Mouse (Mus musculus) hindbrain, embryonic 14.5 days (tissue): ENCODE measurements at regions not wholly inside any gene's neighbourhood (a gene's known extent, or its start where the extent isn't known, plus 50 kb on each side); places are given as distances from the start of the nearest gene placed in this dataset.

Experiments used
- ATAC-seq: fragments of 200-750 bp; cut with Nextera tagmentation; 2 replicates; pipeline ENCODE4 v1.8.0; 2017; ENCODE audit warnings: moderate number of reproducible peaks, mild to moderate bottlenecking, moderate TSS enrichment, moderate library complexity; ENCODE audit not compliant: low FRiP score
- DNase-seq: peaks from one replicate; pipeline ENCODE4 v3.0.0-alpha.2; 2015; ENCODE audit warnings: low spot score
- H3K27ac ChIP-seq: fragments of 300-500 bp; sonication (generic); 2 replicates; pipeline ENCODE4 v1.5.1; 2014; ENCODE audit warnings: mild to moderate bottlenecking, moderate library complexity
- H3K27me3 ChIP-seq: fragments of 300-500 bp; sonication (generic); 2 replicates; pipeline ENCODE4 v1.6.1; 2014; ENCODE audit warnings: mild to moderate bottlenecking, low read length, mixed read lengths; ENCODE audit not compliant: control insufficient read depth, insufficient read depth
- H3K36me3 ChIP-seq: fragments of 300-500 bp; sonication (generic); replicated peaks from 2 replicates; pipeline ENCODE4 v1.6.1; 2014; ENCODE audit not compliant: control insufficient read depth, insufficient read depth
- H3K4me1 ChIP-seq: fragments of 300-500 bp; sonication (generic); replicated peaks from 2 replicates; pipeline ENCODE4 v1.6.1; 2014; ENCODE audit warnings: antibody characterized with exemption, low read length, mixed read lengths; ENCODE audit not compliant: control insufficient read depth, insufficient read depth
- H3K4me2 ChIP-seq: fragments of 300-500 bp; sonication (generic); replicated peaks from 2 replicates; pipeline ENCODE4 v1.6.1; 2014; ENCODE audit warnings: mild to moderate bottlenecking, moderate library complexity
- H3K4me3 ChIP-seq: fragments of 300-500 bp; sonication (generic); replicated peaks from 2 replicates; pipeline ENCODE4 v1.5.1; 2014; ENCODE audit warnings: mild to moderate bottlenecking, low read length
- H3K9ac ChIP-seq: fragments of 300-500 bp; sonication (generic); 2 replicates; pipeline ENCODE4 v1.6.1; 2014
- H3K9me3 ChIP-seq: fragments of 300-500 bp; sonication (generic); 2 replicates; pipeline ENCODE4 v1.6.1; 2016; ENCODE audit warnings: low read length; ENCODE audit not compliant: control insufficient read depth
- WGBS: fragments of 180-500 bp; shearing (Covaris S2); extraction: QIAGEN DNeasy Blood & Tissue Kit; methylation state at CpG from one replicate; pipeline ENCODE4 v1.1.7; 2014; 5-methylcytosine and 5-hydroxymethylcytosine counted together

DNA sequence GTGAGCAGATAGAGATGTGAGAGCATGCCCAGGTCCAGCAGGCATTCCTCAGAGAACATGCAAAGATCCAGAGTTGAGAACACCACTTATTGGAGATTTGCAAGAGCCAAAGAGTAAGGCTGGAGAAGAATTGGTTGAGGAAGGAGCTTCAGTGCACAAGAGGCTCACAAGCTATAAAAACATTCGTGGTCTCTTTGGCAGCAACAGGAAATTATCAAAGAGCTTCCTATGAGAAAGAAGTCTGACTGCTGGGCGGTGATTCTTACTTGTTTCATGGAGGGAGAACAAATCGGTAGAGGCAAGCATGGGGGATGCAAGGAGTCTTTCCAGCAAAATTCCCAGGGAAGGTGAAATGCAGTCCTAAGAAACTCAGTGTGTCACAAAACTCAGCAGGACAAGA is 83.0 kb upstream of the Dph5 start:
- no peak overlapping the region for H3K4me3 ChIP-seq
- no peaks in the 10 kb centered on the region for H3K36me3 ChIP-seq
- no peak overlapping the region for H3K9ac ChIP-seq
- H3K27ac ChIP-seq = no peak overlapping the region
- H3K4me2 ChIP-seq = no peak overlapping the region
- H3K27me3 ChIP-seq = no peaks in the 10 kb centered on the region
- WGBS = 78% methylated on average over 3 of the region's 3 CpGs
- DNase-seq (no peak), ATAC-seq (no peak)
- no peaks in the 10 kb centered on the region for H3K9me3 ChIP-seq
- no peaks in the 10 kb centered on the region for H3K4me1 ChIP-seq

DNA sequence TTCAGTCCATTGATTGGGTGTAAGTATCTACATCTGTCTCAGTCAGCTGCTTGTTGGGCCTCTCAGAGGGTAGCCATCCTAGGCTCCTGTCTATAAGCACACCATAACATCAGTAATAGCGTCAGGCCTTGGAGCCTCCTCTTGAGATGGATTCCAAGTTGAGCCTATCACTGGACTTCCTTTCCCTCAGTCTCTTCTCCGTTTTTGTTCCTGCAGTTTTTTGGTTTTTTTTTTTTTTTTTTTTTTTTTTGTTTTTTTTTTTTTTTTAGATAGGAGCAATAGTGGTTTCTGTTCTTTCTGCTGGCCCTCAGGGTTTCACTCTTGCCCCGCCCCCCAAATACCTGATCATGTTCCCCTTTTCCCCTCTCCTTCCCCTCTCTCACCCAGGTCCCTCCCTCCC is 80.6 kb upstream of the Dph5 start:
- ATAC-seq (no peak), DNase-seq (no peak)
- WGBS = 78% methylated on average over 3 of the region's 3 CpGs
- Histone ChIP-seq H3K27me3 (no peaks in the 10 kb centered on the region), H3K36me3 (no peaks in the 10 kb centered on the region), H3K4me1 (no peaks in the 10 kb centered on the region), H3K9ac (no peak overlapping the region), H3K4me2 (no peak overlapping the region), H3K4me3 (no peak overlapping the region), H3K9me3 (no peaks in the 10 kb centered on the region), H3K27ac (no peak overlapping the region)

DNA sequence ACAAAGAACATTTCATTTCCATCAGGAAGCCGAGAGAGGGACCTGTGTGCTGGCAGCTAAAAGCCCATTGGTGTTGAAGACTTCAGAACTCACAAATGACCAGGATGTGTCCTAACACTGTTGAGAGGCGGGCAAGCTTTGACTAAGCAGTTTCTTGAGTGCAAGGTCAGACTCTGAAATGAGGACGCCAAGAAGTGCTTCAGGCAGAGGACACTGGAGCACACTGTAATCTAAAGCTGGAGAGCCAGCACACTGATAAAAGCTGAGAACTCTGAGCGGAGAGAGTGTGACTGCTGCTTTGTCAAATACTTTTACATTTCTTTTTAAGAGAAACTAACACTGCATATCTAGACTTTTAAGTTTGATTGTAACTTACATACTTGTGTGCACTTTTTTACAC is 72.5 kb upstream of the Dph5 start:
- WGBS = 83% methylated on average over 4 of the region's 4 CpGs
- Histone ChIP-seq H3K4me3 (no peak overlapping the region), H3K27me3 (no peaks in the 10 kb centered on the region), H3K4me1 (no peaks in the 10 kb centered on the region), H3K9ac (no peak overlapping the region), H3K36me3 (no peaks in the 10 kb centered on the region), H3K4me2 (no peak overlapping the region), H3K27ac (no peak overlapping the region), H3K9me3 (no peaks in the 10 kb centered on the region)
- DNase-seq = no peak
- no peak for ATAC-seq

DNA sequence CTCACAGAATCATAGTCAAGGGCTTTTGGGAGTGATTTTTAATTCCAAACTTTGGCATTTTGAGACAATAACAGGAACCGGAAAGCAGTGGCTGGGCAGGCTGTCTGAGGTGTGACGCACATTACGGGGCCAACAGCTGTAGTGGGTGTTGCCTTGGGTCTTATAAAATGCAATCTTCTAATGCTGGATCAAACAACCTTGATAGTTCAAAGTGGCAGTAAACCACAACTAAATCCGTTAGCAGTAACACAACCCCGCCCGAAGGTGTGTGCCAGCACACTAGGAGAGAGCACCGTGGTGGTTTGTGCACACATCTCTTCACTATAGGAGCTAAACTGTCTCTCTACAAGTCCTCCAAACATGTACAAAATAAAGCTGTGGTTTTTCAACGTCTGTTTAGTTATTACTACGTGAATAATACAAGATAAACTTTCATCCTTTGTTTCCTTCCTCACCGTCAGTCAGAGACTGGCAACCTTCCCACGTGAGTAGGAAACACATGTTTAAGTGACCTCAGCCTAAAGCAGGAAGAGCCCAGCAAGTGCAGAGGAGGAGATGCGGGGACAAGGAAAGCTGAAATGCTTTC is 72.0 kb upstream of the Dph5 start:
- H3K4me2 ChIP-seq = no peak overlapping the region
- no peaks in the 10 kb centered on the region for H3K9me3 ChIP-seq
- H3K36me3 ChIP-seq = no peaks in the 10 kb centered on the region
- H3K9ac ChIP-seq = no peak overlapping the region
- DNase-seq = no peak
- H3K27me3 ChIP-seq = no peaks in the 10 kb centered on the region
- H3K4me1 ChIP-seq = no peaks in the 10 kb centered on the region
- no peak overlapping the region for H3K4me3 ChIP-seq
- 83% methylated on average over 12 of the region's 12 CpGs for WGBS
- ATAC-seq = no peak
- no peak overlapping the region for H3K27ac ChIP-seq

- no peaks in the 10 kb centered on the region for H3K4me1 ChIP-seq
- ATAC-seq = no peak
- H3K27me3 ChIP-seq = no peaks in the 10 kb centered on the region
- no peak overlapping the region for H3K9ac ChIP-seq
- no peak overlapping the region for H3K27ac ChIP-seq
- H3K36me3 ChIP-seq = no peaks in the 10 kb centered on the region
- H3K9me3 ChIP-seq = no peaks in the 10 kb centered on the region
- WGBS = 93% methylated on average over 6 of the region's 6 CpGs
- DNase-seq = no peak
- H3K4me2 ChIP-seq = no peak overlapping the region
- H3K4me3 ChIP-seq = no peak overlapping the region
These were observed 71.1 kb upstream of the Dph5 start for GRCm38 (mm10) chr3:115816328-115817160.

DNA sequence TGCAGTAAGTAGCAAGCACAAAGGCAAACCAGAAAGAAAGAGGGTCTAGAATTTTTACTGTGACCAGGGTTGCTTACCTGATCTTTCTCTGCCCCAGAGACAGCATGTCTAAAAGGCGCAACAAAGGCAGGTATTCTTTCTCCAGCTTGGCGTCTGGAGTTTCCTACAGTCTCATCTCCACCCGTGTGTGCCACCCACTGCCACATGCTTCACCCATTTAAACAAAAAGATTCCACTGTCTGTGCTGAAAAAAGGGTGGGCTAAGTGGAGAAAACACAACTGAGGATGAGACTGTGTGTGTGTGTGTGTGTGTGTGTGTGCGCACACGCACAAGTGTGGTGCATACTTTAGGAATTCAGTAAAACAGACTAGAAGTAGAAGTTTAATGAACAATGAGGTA is 69.9 kb upstream of the Dph5 start:
- H3K4me2 ChIP-seq = no peak overlapping the region
- no peaks in the 10 kb centered on the region for H3K36me3 ChIP-seq
- 95% methylated on average over 5 of the region's 5 CpGs for WGBS
- no peak overlapping the region for H3K27ac ChIP-seq
- H3K9ac ChIP-seq = no peak overlapping the region
- no peaks in the 10 kb centered on the region for H3K27me3 ChIP-seq
- H3K4me1 ChIP-seq = no peaks in the 10 kb centered on the region
- no peak for ATAC-seq
- no peak for DNase-seq
- no peaks in the 10 kb centered on the region for H3K9me3 ChIP-seq
- no peak overlapping the region for H3K4me3 ChIP-seq

DNA sequence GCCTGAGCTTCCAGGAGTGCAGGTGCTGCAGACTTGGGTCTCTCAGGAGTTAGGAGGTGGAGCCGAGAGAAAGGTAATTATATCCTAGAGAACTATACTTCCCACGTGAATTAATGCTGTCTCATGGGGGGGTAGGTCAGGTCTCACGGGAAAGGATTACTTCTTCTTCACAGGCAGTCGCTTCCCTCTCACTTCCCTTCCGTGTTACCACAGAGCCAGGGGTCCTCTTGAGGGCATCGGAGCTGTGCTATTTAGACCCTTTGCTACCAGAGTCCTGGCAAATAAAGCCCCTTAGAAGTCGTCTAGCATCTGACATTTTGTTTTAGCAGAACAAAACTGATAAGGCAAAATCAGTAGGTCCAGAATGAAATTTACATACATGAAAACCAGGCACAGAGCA is 68.9 kb upstream of the Dph5 start:
- no peak overlapping the region for H3K27ac ChIP-seq
- no peak for ATAC-seq
- H3K9ac ChIP-seq = no peak overlapping the region
- no peaks in the 10 kb centered on the region for H3K4me1 ChIP-seq
- 72% methylated on average over 7 of the region's 7 CpGs for WGBS
- H3K4me2 ChIP-seq = no peak overlapping the region
- H3K36me3 ChIP-seq = no peaks in the 10 kb centered on the region
- no peaks in the 10 kb centered on the region for H3K9me3 ChIP-seq
- H3K27me3 ChIP-seq = no peaks in the 10 kb centered on the region
- H3K4me3 ChIP-seq = no peak overlapping the region
- no peak for DNase-seq

DNA sequence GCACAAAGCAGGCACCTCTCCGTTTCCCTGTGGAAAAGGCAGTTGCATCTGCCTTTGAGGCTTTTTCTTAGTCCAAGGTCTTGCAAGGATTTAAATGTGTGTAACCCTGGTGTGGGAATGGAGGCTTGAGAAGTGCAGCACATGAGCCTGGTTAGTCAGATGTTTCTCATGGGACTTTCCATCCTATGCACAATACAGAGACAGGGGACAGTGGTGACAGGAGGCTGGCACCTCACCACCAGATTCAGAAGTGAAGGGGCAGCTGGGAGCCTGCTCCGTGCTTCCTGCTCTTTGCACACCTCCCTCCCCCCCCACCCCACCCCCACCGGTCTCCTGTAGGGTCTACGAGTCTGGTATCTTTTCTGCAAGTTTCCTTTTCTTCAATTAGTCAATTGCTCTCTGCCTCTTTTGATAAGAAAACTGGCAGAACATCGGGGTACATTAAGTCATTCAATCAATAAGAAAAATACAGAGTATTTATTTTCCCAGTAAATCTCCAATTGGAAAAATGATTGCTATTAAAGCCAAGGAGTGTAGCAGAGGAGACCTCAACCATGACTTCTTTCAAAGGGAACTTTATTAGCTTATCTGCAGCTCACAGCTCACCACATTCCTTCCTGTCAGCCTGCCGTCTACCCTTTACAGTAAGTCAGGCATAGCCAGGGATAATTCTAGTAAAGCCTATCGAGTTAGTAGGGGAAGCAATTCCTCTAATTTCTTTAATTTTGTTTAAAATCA is 68.1 kb upstream of the Dph5 start:
- no peak overlapping the region for H3K4me2 ChIP-seq
- H3K9ac ChIP-seq = no peak overlapping the region
- H3K9me3 ChIP-seq = no peaks in the 10 kb centered on the region
- H3K4me3 ChIP-seq = no peak overlapping the region
- H3K4me1 ChIP-seq = no peaks in the 10 kb centered on the region
- no peaks in the 10 kb centered on the region for H3K27me3 ChIP-seq
- H3K27ac ChIP-seq = no peak overlapping the region
- no peak for DNase-seq
- ATAC-seq = no peak
- WGBS = 70% methylated on average over 7 of the region's 7 CpGs
- H3K36me3 ChIP-seq = no peaks in the 10 kb centered on the region

GRCm38 (mm10) chr3:115820139-115820481 is 67.5 kb upstream of the Dph5 start:
- Histone ChIP-seq H3K4me3 (no peak overlapping the region), H3K36me3 (no peaks in the 10 kb centered on the region), H3K27me3 (no peaks in the 10 kb centered on the region), H3K4me1 (no peaks in the 10 kb centered on the region), H3K27ac (no peak overlapping the region), H3K9me3 (no peaks in the 10 kb centered on the region), H3K4me2 (no peak overlapping the region), H3K9ac (no peak overlapping the region)
- 72% methylated on average over 8 of the region's 8 CpGs for WGBS
- ATAC-seq (no peak), DNase-seq (no peak)
